Mouse (Mus musculus): ENCODE data around the gene Map3k4. TPM values are rescaled to one million over a fixed set of nuclear protein-coding genes. Genes with fewer than 3 reads are reported as not detected.
"Not testable (repeated sequence)": the region's sequence is repeated elsewhere in the genome, so short reads cannot be mapped to it uniquely, and the experiment has no call there.

The Map3k4 gene
- total RNA-seq, 4 experiments from 2014 or later: 45.7 to 57.2 (median 49.1) TPM

- DNase-seq (ENCODE audit: low spot score in 2 of 2): no peak
Observed at GRCm38 (mm10) chr17:12225227-12225626, 93.4 kb downstream of the Map3k4 start.

- DNase-seq (ENCODE audit: low spot score in 2 of 2): not testable (repeated sequence)
Observed at GRCm38 (mm10) chr17:12224551-12224950, 94.0 kb downstream of the Map3k4 start.

DNA sequence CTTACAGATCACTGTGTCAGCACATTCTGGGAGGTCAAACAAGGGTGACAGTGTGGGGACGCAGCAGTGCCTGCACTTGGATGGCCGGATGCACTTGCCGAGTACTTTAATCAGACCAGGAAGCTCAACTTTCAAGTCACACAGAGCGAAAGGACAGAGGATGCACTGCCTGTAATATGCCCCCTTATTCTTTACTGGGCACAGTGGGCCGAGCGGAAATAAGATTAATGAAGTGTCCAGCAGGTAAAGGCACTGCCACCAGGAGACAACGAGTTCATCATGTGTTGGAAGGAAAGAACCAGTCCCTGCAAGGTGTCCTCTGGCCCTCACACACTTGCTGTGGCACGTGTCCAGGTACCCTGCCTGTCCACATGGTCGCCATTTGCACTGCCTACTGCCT lies 94.5 kb downstream of the Map3k4 start:
- DNase-seq (ENCODE audit: low spot score in 2 of 2): no peak

DNA sequence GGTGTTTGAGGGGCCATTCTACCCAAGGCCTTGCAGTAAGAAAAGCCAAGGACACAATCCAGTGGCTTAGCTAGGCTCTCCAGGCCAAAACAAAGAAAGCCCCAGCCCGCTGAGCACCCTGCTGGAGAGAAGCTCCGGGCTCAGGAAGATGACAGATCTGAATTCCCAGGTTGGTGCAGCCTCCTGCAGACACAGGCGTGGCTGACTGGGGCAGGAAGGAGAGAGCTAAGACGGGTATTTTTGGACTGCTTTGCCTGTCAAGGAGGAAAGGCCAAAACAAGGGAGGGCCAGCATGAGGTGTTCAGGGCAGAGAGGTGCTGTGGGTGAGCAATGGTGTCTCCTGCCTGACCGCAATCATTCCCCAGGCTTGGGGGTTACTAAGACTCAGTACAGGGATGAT lies 94.9 kb downstream of the Map3k4 start:
- DNase-seq (ENCODE audit: low spot score in 2 of 2): no peak

- peak in 1 of 2 experiments; percentile 74 for DNase-seq (ENCODE audit: low spot score in 2 of 2)
Observed at GRCm38 (mm10) chr17:12221926-12222325, 96.7 kb downstream of the Map3k4 start.

- no peak for DNase-seq (ENCODE audit: low spot score in 2 of 2)
Observed at GRCm38 (mm10) chr17:12216224-12216623, 102.4 kb downstream of the Map3k4 start.

DNA sequence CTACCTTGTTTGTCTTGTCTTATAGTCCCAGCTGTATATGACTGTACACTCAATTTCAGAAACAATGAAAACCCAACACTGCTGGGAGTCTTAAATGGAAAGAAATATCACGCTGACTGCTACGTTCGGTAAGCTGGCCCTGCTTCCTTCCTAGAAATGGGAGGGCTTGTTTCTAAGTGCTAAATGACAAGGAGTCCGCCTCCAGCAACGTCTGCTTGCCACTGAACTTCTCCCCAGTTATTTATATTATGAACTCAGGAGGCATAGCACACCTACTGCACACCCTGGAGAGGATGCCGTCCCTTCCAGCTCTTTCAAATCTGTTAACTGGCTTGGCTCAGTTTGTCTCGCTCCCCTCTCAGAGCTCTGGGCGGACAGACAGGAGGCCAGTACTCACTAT lies 105.2 kb downstream of the Map3k4 start:
- peak in 1 of 2 experiments; percentile 57 for DNase-seq (ENCODE audit: low spot score in 2 of 2)

GRCm38 (mm10) chr17:12212341-12212740 lies 106.3 kb downstream of the Map3k4 start:
- DNase-seq (ENCODE audit: low spot score in 2 of 2): peak in 1 of 2 experiments; percentile 71

DNA sequence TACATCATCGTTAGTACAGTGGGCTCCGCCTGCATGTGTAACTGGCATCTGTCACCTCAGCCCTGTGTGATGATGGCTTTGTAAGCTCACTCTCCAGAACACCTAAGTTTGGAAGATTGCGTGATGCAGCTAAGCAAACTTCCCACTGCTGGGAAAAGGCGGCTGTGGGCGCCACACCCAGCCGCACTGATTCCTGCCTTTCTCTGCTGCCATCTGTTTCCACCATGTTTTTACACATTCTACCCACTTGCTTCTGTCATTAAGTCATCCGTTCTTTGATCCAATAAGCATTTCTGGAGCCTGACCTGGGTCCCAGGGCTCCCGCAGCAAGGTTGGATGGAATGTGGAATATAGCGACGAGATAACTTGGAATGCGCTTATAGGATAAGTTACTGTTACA lies 106.7 kb downstream of the Map3k4 start:
- no peak for DNase-seq (ENCODE audit: low spot score in 2 of 2)

DNA sequence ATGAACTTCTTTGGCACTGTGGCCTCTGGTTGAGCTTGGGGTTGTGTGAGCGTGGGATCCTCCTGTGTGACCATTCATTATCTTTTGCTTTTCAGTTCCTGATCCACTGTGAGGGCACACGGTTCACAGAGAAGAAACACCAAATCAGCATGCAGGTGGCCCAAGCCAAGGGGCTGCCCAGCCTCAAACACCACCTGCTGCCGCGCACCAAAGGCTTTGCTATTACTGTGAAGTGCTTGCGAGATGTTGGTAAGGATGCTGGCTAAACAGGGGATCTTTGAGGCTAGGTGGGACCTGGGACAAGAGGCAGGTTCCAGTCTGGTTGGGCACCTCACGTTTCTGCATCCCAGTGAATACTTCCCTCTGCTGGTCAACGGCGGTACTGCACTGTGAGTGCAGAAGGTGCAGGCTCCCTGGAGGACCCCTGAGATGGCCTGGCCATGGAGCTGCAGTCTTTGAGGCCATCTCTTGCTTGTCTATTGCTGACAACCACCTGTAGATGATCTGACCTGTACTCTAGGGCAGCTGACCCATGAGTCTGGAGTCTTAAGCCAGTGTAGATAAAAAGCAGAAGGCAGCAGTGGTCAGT lies 108.0 kb downstream of the Map3k4 start:
- peak; percentile 60 to 86 for DNase-seq (ENCODE audit: low spot score in 2 of 2)

DNA sequence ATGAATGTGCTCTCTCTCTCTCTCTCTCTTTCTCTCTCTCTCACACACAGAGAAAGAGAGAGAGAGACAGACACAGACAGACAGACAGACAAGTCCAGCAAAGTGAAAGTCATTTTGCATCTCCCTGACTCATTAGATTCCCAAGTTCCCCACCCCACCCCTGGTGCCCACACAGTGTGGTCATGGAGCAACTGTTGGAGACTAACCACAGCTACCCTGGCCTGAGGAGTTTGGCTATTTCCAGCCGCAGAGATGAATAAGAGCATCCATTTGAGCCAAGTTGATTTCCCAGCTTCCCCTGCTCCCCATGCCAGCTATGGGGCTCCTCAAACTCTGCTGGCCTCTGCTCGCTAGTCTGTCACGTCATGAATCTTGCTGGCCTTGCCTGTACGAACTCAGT lies 109.1 kb downstream of the Map3k4 start:
- no peak for DNase-seq (ENCODE audit: low spot score in 2 of 2)

GRCm38 (mm10) chr17:12207022-12207548 lies 111.5 kb downstream of the Map3k4 start:
- no peak for DNase-seq (ENCODE audit: low spot score in 2 of 2)

DNA sequence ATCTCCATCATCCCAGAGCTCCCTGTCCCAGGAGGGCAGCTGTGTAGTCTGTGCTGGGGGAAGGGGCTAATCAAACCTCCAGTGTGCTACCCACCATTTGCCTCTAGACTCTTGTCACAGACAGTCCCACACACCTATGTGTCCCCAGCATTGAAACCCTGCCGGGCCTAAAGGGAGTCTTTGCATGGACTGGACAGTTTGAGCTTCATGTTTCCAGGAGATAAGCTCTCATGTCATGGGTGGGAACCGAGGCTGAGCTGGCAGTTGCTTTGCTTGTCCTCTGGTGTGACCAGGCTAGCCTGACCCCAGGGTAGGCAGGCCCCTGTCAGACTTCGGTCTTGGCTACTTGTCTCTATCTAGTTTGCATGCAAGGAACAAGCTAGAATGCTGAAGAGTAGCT lies 112.3 kb downstream of the Map3k4 start:
- no peak for DNase-seq (ENCODE audit: low spot score in 2 of 2)

DNA sequence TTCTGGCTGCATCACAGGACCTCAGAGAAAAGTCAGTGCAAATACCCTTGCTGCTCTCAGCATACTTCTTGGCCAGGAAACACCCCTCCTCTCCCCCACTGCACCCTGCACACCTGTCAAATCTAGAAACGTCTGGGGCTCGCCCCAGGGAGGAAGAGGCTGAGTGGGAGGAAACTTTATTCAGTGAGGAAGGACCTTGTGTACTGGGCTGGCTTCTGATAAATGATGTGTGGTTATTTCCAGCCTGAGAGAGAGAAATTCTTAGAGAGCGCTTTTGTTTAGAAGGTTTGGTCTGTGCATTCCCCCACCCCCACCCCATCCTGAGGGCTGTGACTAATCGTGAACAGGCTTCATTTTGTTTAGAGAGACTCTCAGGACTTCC lies 112.9 kb downstream of the Map3k4 start:
- DNase-seq (ENCODE audit: low spot score in 2 of 2): no peak

- no peak for DNase-seq (ENCODE audit: low spot score in 2 of 2)
Observed at GRCm38 (mm10) chr17:12205015-12205693, 113.4 kb downstream of the Map3k4 start.

GRCm38 (mm10) chr17:12204689-12205014 lies 113.9 kb downstream of the Map3k4 start:
- DNase-seq (ENCODE audit: low spot score in 2 of 2): no peak

GRCm38 (mm10) chr17:12204246-12204645 lies 114.3 kb downstream of the Map3k4 start:
- no peak for DNase-seq (ENCODE audit: low spot score in 2 of 2)

GRCm38 (mm10) chr17:12203414-12203897 lies 115.1 kb downstream of the Map3k4 start:
- DNase-seq (ENCODE audit: low spot score in 2 of 2): no peak

DNA sequence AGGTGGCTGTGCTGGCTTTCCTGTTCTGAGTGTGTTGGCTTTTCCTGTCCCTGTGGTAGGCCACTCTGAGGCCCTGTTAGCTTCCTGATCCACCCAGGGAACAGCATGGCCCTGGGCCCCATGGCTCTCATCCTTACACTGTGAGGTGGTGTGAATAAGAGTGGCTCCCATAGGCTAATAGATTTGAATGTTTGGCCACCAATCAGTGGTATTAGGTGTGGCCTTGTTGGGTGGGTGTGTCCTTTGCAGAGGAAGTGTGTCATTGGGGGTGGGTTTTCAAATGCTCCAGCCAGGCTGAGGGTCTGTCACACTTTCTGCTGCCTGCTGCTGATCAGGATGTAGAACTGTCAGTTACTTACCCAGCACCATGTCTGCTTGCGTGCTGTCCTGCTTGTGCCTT lies 117.5 kb downstream of the Map3k4 start:
- DNase-seq (ENCODE audit: low spot score in 2 of 2): no peak

GRCm38 (mm10) chr17:12199933-12200332 lies 118.7 kb downstream of the Map3k4 start:
- no peak for DNase-seq (ENCODE audit: low spot score in 2 of 2)

GRCm38 (mm10) chr17:12195604-12196003 lies 123.0 kb downstream of the Map3k4 start:
- DNase-seq (ENCODE audit: low spot score in 2 of 2): no peak

GRCm38 (mm10) chr17:12195137-12195536 lies 123.5 kb downstream of the Map3k4 start:
- DNase-seq (ENCODE audit: low spot score in 2 of 2): no peak

DNA sequence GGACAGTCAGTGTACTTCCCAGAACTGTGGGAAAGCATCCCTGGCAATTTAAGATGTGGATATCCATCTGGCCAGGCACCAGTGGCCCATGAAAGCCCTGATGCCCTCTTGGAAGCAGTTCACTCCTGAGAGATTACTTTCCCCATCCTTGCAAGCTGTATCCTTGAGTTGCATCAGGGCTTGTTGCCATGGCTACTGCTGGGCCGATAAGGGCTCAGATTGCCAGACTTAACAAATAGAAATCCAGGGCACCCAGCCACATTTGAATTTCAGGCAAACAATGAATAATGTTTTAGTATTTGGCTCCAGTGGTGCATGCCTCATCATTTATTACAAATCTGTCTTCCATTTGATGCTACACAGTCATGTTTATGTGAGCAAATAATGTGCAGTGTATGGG lies 130.8 kb downstream of the Map3k4 start:
- no peak for DNase-seq (ENCODE audit: low spot score in 2 of 2)
